Mouse (Mus musculus): ENCODE data around the gene Fuca1.
A peak's percentile ranks its signal among the peaks of the same experiment; 100 is the strongest.

GRCm38 (mm10) chr4:135954241-135954640, 33.7 kb downstream of the Fuca1 start:
- TF ChIP-seq CTCF (IDR thresholded peaks at IDR 0.05 in 2 of 3, conservative IDR thresholded peaks at IDR 0.05 in 1 of 3; ENCODE audit: control insufficient read depth in 1 of 3, insufficient read depth in 1 of 3, low read depth in 2 of 3, low read length in 3 of 3, poor library complexity in 1 of 3, severe bottlenecking in 1 of 3) (peak; percentile 80 to 95 (median 93)), MAX (IDR thresholded peaks at IDR 0.05; ENCODE audit: low read length) (no peak), EP300 (IDR thresholded peaks at IDR 0.05; ENCODE audit: low read depth in 1 of 2, low read length in 2 of 2) (no peak), TBP (IDR thresholded peaks at IDR 0.05; ENCODE audit: low read depth, low read length) (no peak), CHD1 (IDR thresholded peaks at IDR 0.05; ENCODE audit: low read depth, low read length) (no peak)
